Mouse (Mus musculus) thymus, adult 2 months (tissue): ENCODE data around the gene Heg1. TPM values are rescaled to one million over a fixed set of nuclear protein-coding genes. Genes with fewer than 3 reads are reported as not detected.

ENCODE experiments used
- DNase-seq: peaks from one replicate; pipeline ENCODE4 v3.0.0; 2021
- H3K27ac ChIP-seq: fragments of 200-500 bp; 2 replicates; pipeline ENCODE4 v1.5.1; 2012; ENCODE audit warnings: low read length, control low read depth; ENCODE audit not compliant: control insufficient read depth, insufficient read depth
- H3K27me3 ChIP-seq: fragments of 200-500 bp; 2 replicates; pipeline ENCODE4 v1.6.1; 2012; ENCODE audit warnings: mild to moderate bottlenecking, low read length, moderate library complexity, mixed read lengths; ENCODE audit not compliant: control insufficient read depth, insufficient read depth
- H3K36me3 ChIP-seq: fragments of 200-500 bp; 2 replicates; pipeline ENCODE4 v1.6.1; 2012; ENCODE audit warnings: mild to moderate bottlenecking, low read length, moderate library complexity; ENCODE audit not compliant: control insufficient read depth, insufficient read depth
- H3K4me1 ChIP-seq: fragments of 200-500 bp; replicated peaks from 2 replicates; pipeline ENCODE4 v1.6.1; 2012; ENCODE audit warnings: low read length; ENCODE audit not compliant: control insufficient read depth, insufficient read depth
- H3K4me3 ChIP-seq: fragments of 200-500 bp; 2 replicates; pipeline ENCODE4 v1.5.1; 2012; ENCODE audit warnings: mild to moderate bottlenecking, low read length, control low read depth, moderate library complexity; ENCODE audit not compliant: control insufficient read depth, insufficient read depth
- CTCF ChIP-seq: fragments of 200-500 bp; IDR thresholded peaks from 2 replicates; pipeline ENCODE4 v1.5.1; 2012; ENCODE audit warnings: mild to moderate bottlenecking, control low read depth, low read length, moderate library complexity, borderline replicate concordance; ENCODE audit not compliant: control insufficient read depth, poor library complexity, insufficient read depth; ENCODE audit errors: extremely low read depth
- POLR2A ChIP-seq: fragments of 200-500 bp; IDR thresholded peaks from 2 replicates; pipeline ENCODE4 v1.6.1; 2012; ENCODE audit warnings: mild to moderate bottlenecking, low read length, control low read depth, moderate library complexity; ENCODE audit not compliant: control insufficient read depth, poor library complexity, insufficient read depth; ENCODE audit errors: extremely low read depth
- WGBS: fragments of 180-500 bp; shearing (Covaris S2); methylation state at CpG from one replicate; pipeline ENCODE4 v1.1.7; 2018; 5-methylcytosine and 5-hydroxymethylcytosine counted together
- polyA plus RNA-seq: library from polyadenylated mRNA; depleted of rRNA; stranded (reverse); fragments of >200 nt; gene quantifications from 2 replicates; pipeline ENCODE4 v1.2.3, GENCODE M21; 2012

The Heg1 gene
- polyA plus RNA-seq, 1 experiment: 39.1 TPM

DNA sequence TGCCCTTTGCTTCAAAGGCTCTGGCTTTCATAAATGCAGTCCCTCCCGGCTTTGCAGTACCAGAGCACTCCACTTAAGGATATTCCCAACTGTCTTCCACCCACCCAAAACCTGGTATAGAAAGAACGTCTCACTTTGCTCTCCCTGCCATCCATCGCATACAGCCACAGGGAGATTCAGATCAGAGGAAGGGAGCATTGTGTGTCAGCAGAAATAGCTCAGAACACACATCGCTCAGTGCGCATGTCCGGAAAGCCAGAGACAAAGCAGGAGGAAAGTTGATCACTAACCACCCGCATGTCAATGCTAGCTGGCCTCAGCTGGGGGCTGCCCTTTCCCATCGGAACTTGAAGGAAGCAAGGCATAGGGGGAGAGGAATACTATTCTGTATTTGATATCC lies 71.1 kb downstream of the Heg1 start:
- peak overlapping the region; percentile 30; the same call in 1 of the 2 replicates for H3K27ac ChIP-seq
- TF ChIP-seq POLR2A (no peak), CTCF (no peak)
- peak; percentile 27 for DNase-seq
- peaks cover 24% of the 10 kb centered on the region for H3K4me1 ChIP-seq
- WGBS: 47% methylated on average over 8 of the region's 8 CpGs
- H3K36me3 ChIP-seq: no peaks in the 10 kb centered on the region
- peak overlapping the region; percentile 37 for H3K4me3 ChIP-seq
- no peaks in the 10 kb centered on the region for H3K27me3 ChIP-seq

DNA sequence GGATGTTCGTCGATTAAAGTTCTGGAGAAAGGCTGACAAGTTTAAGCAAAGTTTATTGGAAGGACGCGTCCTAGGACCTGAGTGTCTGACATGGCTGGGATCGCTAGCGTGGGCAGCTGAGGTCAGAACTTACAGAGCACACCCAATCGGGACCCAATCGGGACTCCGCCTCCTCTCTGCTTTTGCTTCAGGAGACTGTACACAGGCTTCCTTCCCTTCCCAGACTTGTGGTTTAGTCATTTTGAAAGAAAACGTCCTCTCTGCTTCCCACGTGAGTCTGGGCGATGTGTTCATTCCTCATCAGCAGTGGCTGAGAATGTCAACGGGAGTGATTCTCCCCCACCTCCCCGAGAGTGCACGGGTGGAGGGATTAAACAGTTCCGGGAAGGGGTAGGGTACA lies 71.8 kb downstream of the Heg1 start:
- H3K27me3 ChIP-seq: no peaks in the 10 kb centered on the region
- no peak for TF ChIP-seq POLR2A
- TF ChIP-seq CTCF: no peak
- H3K36me3 ChIP-seq: peaks cover 2% of the 10 kb centered on the region; the same call in 1 of the 2 replicates
- DNase-seq: no peak
- peak overlapping the region; percentile 37 for H3K4me3 ChIP-seq
- WGBS: 10% methylated on average over 16 of the region's 16 CpGs
- peaks cover 23% of the 10 kb centered on the region for H3K4me1 ChIP-seq
- peak overlapping the region; percentile 10; the same call in 1 of the 2 replicates for H3K27ac ChIP-seq

DNA sequence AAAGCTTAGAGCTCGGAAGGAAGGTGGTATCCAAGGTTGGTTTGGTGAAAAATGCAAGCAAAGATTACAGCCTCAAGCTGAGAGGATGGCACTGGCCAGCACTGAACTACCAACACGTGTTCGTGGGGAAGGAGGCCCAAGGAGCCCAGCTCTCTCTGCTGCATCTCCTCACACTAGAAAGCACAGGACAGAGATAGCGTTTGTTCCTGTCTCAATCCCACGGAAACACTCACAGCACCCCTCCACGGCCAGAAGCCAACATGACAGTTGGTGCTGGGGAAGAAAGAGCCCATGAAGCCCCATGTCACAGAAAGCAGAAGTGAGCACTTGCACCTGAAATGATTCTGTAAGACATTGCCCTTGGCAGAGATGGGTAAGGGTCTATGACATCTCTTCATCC lies 72.2 kb downstream of the Heg1 start:
- no peak for DNase-seq
- H3K4me3 ChIP-seq: peak overlapping the region; percentile 37; the same call in 1 of the 2 replicates
- H3K27me3 ChIP-seq: no peaks in the 10 kb centered on the region
- 9% methylated on average over 6 of the region's 6 CpGs for WGBS
- peak overlapping the region; percentile 10; the same call in 1 of the 2 replicates for H3K27ac ChIP-seq
- H3K4me1 ChIP-seq: peaks cover 19% of the 10 kb centered on the region
- peaks cover 7% of the 10 kb centered on the region; the same call in 1 of the 2 replicates for H3K36me3 ChIP-seq
- TF ChIP-seq CTCF (no peak), POLR2A (no peak)

DNA sequence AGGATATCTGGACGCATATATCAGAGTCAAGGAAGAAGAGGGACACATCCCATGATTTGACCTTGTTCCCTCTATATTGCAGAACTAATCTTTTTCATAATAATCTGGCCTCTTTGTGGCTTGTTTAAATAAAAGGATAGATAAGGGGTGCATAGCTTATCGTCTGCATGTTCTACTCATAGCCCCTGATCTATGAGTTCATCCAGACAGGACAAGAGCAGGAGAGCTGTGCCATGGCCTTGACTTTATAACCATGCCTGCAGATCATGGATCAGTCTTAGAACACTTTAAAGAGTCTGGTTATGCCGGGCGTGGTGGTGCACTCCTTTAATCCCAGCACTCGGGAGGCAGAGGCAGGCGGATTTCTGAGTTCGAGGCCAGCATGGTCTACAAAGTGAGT lies 75.0 kb downstream of the Heg1 start:
- H3K4me1 ChIP-seq: peaks cover 13% of the 10 kb centered on the region; the same call in 1 of the 2 replicates
- WGBS: 94% methylated on average over 7 of the region's 7 CpGs
- H3K36me3 ChIP-seq: peaks cover 11% of the 10 kb centered on the region; the same call in 1 of the 2 replicates
- H3K4me3 ChIP-seq: no peak overlapping the region
- TF ChIP-seq POLR2A (no peak), CTCF (no peak)
- no peaks in the 10 kb centered on the region for H3K27me3 ChIP-seq
- H3K27ac ChIP-seq: no peak overlapping the region
- DNase-seq: no peak

DNA sequence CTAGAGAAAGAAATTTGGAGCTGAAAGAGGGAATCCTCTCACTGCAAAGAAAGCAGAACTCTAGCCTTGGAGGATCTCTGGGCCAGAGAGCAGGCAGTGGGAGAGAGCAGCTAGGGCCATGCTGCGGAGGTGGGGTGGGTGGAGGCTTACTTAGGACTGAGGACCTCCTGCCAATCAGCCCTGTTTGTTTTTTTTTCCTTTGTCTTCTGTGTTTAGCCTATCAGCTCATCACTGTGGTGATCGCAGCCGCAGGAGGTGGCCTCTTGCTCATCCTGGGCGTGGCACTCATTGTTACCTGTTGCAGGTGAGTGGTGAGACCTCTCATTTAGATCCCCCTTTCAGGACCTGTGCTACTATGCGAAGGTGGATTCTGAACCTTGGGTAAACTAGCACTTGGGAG lies 76.4 kb downstream of the Heg1 start:
- no peaks in the 10 kb centered on the region for H3K27me3 ChIP-seq
- H3K4me1 ChIP-seq: peaks cover 8% of the 10 kb centered on the region; the same call in 1 of the 2 replicates
- TF ChIP-seq POLR2A (no peak), CTCF (no peak)
- WGBS: 96% methylated on average over 5 of the region's 5 CpGs
- H3K27ac ChIP-seq: no peak overlapping the region
- H3K36me3 ChIP-seq: peaks cover 11% of the 10 kb centered on the region; the same call in 1 of the 2 replicates
- no peak for DNase-seq
- no peak overlapping the region for H3K4me3 ChIP-seq

DNA sequence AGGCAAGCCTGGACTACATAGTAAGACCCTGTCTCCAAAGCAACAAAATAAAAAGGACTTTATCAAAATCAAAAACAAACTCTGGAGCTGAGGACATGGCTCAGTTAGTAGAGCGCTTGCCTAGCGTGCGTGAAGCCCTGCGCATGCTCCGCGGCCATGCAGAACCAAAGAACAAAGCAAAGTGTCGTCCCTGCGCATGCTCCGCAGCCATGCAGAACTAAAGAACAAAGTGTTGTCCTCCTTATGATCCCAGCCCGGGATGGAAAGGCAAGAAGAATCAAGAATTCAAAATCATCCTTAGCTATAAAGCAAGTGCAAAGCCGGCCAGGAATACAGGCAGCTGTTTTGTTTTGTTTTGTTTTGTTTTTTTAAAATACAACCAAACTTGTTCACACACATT lies 76.8 kb downstream of the Heg1 start:
- WGBS: 97% methylated on average over 11 of the region's 11 CpGs
- Histone ChIP-seq H3K4me3 (no peak overlapping the region), H3K27ac (no peak overlapping the region), H3K27me3 (no peaks in the 10 kb centered on the region), H3K36me3 (peaks cover 11% of the 10 kb centered on the region; the same call in 1 of the 2 replicates), H3K4me1 (peaks cover 6% of the 10 kb centered on the region; the same call in 1 of the 2 replicates)
- no peak for TF ChIP-seq POLR2A
- no peak for TF ChIP-seq CTCF
- no peak for DNase-seq
